Mouse (Mus musculus) liver, embryonic 16.5 days (tissue): ENCODE results near the gene Trim3. TPM values are rescaled to one million over a fixed set of nuclear protein-coding genes. Genes with fewer than 3 reads are reported as not detected.

Source experiments
- ATAC-seq: fragments of 200-750 bp; cut with Nextera tagmentation; 2 replicates; pipeline ENCODE4 v1.8.0; 2017; ENCODE audit warnings: low read depth, mild to moderate bottlenecking, moderate number of reproducible peaks, moderate library complexity
- H3K27ac ChIP-seq: fragments of 300-500 bp; sonication (generic); 2 replicates; pipeline ENCODE4 v1.5.1; 2014; ENCODE audit warnings: mild to moderate bottlenecking, low read length
- H3K27me3 ChIP-seq: fragments of 300-500 bp; sonication (generic); 2 replicates; pipeline ENCODE4 v1.6.1; 2014; ENCODE audit warnings: low read depth, low read length, mixed read lengths; ENCODE audit not compliant: control insufficient read depth, insufficient read depth
- H3K36me3 ChIP-seq: fragments of 300-500 bp; sonication (generic); 2 replicates; pipeline ENCODE4 v1.6.1; 2014; ENCODE audit warnings: mild to moderate bottlenecking; ENCODE audit not compliant: control insufficient read depth, insufficient read depth
- H3K4me1 ChIP-seq: fragments of 300-500 bp; sonication (generic); 2 replicates; pipeline ENCODE4 v1.6.1; 2014; ENCODE audit warnings: low read depth, low read length, mixed read lengths; ENCODE audit not compliant: control insufficient read depth
- H3K4me2 ChIP-seq: fragments of 300-500 bp; sonication (generic); 2 replicates; pipeline ENCODE4 v1.6.1; 2014; ENCODE audit warnings: low read depth, low read length, mixed read lengths
- H3K4me3 ChIP-seq: fragments of 300-500 bp; sonication (generic); 2 replicates; pipeline ENCODE4 v1.5.1; 2014; ENCODE audit warnings: low read depth, mild to moderate bottlenecking, low read length
- H3K9ac ChIP-seq: fragments of 300-500 bp; sonication (generic); 2 replicates; pipeline ENCODE4 v1.6.1; 2014; ENCODE audit warnings: low read depth, low read length
- H3K9me3 ChIP-seq: fragments of 300-500 bp; sonication (generic); replicated peaks from 2 replicates; pipeline ENCODE4 v1.6.1; 2016; ENCODE audit warnings: low read length; ENCODE audit not compliant: control insufficient read depth
- WGBS: fragments of 180-500 bp; shearing (Covaris S2); extraction: QIAGEN DNeasy Blood & Tissue Kit; methylation state at CpG from one replicate; pipeline ENCODE4 v1.1.7; 2014; ENCODE audit not compliant: insufficient replicate concordance; 5-methylcytosine and 5-hydroxymethylcytosine counted together
- polyA plus RNA-seq: library from polyadenylated mRNA; unstranded; fragments of >200 nt; fragmentation: Nextera tagmentation; extraction: Ambion mirVana; gene quantifications from 2 replicates; pipeline ENCODE4 v1.2.1, GENCODE M21; 2015

Trim3 gene
- polyA plus RNA-seq, 1 experiment from 2014 or later = 4.6 TPM

DNA sequence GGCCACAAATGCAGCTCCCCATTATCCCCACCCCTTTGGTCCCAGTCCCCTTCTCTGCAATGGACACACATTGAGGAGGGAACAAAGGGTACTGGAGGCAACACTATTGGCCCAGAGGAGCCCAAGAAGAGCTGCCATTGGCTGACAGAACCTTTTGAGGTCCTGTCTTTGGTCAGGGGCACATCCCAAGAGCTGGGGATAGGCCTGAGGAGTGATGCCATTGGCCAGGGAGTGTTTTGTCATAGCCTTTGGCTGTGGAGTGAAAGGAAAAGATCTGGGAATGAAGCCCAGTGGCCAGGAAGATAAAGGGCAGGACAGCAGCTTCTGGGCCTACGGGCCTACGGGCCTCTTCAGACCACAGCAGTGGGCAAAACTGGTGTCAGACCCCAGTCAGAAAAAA lies 2.4 kb upstream of the Trim3 start:
- Histone ChIP-seq H3K4me1 (peaks cover 20% of the 10 kb centered on the region), H3K9me3 (no peaks in the 10 kb centered on the region), H3K4me2 (no peak overlapping the region), H3K4me3 (no peak overlapping the region), H3K27me3 (peaks cover 6% of the 10 kb centered on the region), H3K9ac (no peak overlapping the region), H3K36me3 (no peaks in the 10 kb centered on the region), H3K27ac (no peak overlapping the region)
- ATAC-seq = no peak
- WGBS = 69% methylated on average over 2 of the region's 2 CpGs

DNA sequence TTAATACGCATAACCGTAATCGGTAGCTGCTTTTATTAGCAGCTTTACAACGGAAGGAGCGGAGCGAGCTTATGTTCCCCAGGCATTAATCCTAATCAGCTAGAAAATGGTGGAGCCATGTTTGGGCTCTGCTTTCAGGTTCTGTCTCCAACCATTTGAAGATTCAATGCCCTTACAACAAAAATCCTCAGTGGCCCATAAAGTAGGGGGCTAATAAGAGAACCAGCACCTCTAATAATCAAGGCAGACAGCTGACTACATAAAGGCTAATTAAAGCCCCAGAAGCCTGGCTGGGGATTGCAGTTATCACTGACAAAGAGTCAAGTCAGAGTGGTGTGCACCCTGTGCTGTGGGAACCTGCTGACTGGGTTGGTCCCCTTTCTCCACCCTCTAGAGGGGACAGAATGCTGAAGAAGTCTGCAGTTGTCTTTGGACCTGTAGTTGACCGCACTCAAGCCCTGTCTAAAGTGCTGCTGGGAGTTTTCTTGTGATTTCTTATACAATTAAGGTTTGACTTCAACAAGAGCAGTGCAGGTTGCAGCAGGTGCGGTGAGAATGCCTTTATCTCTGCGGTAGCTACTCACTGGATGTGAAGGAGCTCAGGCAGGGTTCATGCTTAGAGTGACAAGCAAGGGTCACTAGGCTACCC lies 1.0 kb upstream of the Trim3 start:
- Histone ChIP-seq H3K9ac (no peak overlapping the region), H3K36me3 (no peaks in the 10 kb centered on the region), H3K9me3 (no peaks in the 10 kb centered on the region), H3K4me3 (peak overlapping the region; percentile 73), H3K4me1 (peaks cover 14% of the 10 kb centered on the region), H3K27ac (no peak overlapping the region), H3K4me2 (peak overlapping the region; percentile 93), H3K27me3 (peaks cover 6% of the 10 kb centered on the region)
- 55% methylated on average over 9 of the region's 9 CpGs for WGBS
- no peak for ATAC-seq

DNA sequence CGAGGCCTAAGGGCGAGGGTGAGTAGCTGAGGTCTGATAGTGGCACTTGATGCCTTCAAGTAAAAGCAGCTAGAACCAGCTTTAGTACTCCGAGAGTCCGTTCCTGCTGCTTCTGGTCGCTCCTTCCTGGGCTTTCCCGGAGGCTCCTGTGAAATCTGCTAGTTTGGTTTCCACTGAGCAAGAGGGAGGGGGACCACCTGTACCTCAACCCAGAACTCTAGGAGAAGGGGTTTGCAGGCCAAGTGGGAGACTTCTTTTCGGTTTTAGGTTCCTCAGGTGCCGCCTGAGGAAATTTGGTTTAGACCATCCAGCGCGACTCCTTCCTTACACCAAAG lies 397 bp upstream of the Trim3 start:
- peaks cover 6% of the 10 kb centered on the region for H3K27me3 ChIP-seq
- H3K9ac ChIP-seq = peak overlapping the region; percentile 66
- no peak overlapping the region for H3K27ac ChIP-seq
- H3K4me2 ChIP-seq = peak overlapping the region; percentile 93
- H3K36me3 ChIP-seq = no peaks in the 10 kb centered on the region
- ATAC-seq = no peak
- H3K4me1 ChIP-seq = peaks cover 11% of the 10 kb centered on the region
- H3K9me3 ChIP-seq = no peaks in the 10 kb centered on the region
- 4% methylated on average over 10 of the region's 10 CpGs for WGBS
- peak overlapping the region; percentile 73 for H3K4me3 ChIP-seq

DNA sequence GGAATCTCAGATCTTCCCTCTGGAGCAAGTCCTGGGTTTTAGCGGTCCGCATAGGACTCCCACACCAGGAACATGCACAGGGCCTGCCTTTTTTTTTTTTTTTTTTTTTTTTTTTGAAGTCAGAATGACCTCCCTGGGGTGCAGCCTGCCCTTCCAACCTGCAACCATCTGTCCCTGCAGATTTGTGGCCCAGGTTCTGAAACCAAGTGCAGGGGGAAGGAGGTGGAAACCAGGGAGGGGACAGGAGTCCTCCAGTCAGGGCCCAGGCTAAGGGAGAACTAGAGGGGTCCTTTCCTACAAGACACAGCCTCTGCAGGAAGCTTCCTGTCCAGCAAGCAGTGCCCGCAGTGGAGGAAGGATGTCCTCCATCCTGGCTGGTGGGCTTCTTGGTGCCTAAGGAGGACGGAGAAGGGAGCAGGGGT lies 809 bp downstream of the Trim3 start:
- ATAC-seq = no peak

DNA sequence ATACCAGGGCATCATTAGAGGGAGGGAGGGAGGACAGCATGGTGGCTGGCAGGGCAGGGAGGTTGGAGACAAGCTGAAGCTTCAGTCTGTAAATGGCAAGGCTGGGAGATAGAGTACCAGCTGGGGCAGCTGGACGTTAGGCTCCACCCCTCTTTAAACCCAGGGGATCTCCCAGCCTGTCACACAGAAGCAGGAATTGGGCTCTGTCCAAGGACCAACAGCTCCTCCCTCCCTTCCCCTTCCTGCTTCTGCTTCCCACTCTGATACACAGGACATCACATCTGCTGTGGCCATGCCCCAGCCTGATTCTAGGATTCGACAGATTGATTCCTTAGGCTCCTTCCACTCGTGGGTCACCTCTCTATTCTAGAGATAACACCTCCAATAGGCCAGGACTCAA lies 4.7 kb downstream of the Trim3 start:
- Histone ChIP-seq H3K4me1 (peaks cover 1% of the 10 kb centered on the region; the same call in 1 of the 2 replicates), H3K27me3 (peaks cover 6% of the 10 kb centered on the region), H3K4me2 (no peak overlapping the region), H3K9ac (no peak overlapping the region), H3K36me3 (no peaks in the 10 kb centered on the region), H3K9me3 (no peaks in the 10 kb centered on the region), H3K27ac (no peak overlapping the region), H3K4me3 (no peak overlapping the region)
- WGBS = 13% methylated on average over 3 of the region's 3 CpGs
- 0 out of 2 replicates have a peak, but pooled peaks have one; percentile 10 for ATAC-seq

More for the DNA sequence above, 809 bp downstream of the Trim3 start:
- peak overlapping the region; percentile 73 for H3K4me3 ChIP-seq
- 29% methylated on average over 4 of the region's 4 CpGs for WGBS
- H3K4me1 ChIP-seq = peaks cover 11% of the 10 kb centered on the region
- H3K27ac ChIP-seq = no peak overlapping the region
- H3K9ac ChIP-seq = no peak overlapping the region
- peaks cover 6% of the 10 kb centered on the region for H3K27me3 ChIP-seq
- no peaks in the 10 kb centered on the region for H3K36me3 ChIP-seq
- H3K9me3 ChIP-seq = no peaks in the 10 kb centered on the region
- H3K4me2 ChIP-seq = peak overlapping the region; percentile 93

DNA sequence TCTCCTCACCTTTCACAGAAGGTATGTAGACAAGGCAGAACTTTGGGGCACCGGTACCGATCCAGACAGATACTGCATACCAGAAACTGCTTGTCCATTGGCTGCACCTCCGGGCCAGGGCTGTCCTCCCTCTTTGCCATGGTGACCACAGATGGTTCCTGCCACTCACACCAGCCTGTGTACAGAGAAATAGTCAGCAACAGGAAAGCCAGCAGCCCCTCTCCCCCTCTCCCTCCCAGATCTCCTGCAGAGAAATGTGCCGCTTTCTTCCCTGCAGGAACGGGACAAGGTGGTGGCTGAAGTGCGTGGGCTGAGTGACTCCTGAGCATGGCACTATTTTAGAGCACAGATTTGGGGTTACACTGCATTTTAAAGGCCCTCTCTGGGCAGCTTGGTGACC lies 8.0 kb downstream of the Trim3 start:
- ATAC-seq = no peak
- Histone ChIP-seq H3K36me3 (no peaks in the 10 kb centered on the region), H3K4me3 (no peak overlapping the region), H3K9ac (no peak overlapping the region), H3K27ac (no peak overlapping the region), H3K27me3 (no peaks in the 10 kb centered on the region), H3K4me2 (no peak overlapping the region), H3K9me3 (no peaks in the 10 kb centered on the region), H3K4me1 (no peaks in the 10 kb centered on the region)
- WGBS = 76% methylated on average over 6 of the region's 6 CpGs

DNA sequence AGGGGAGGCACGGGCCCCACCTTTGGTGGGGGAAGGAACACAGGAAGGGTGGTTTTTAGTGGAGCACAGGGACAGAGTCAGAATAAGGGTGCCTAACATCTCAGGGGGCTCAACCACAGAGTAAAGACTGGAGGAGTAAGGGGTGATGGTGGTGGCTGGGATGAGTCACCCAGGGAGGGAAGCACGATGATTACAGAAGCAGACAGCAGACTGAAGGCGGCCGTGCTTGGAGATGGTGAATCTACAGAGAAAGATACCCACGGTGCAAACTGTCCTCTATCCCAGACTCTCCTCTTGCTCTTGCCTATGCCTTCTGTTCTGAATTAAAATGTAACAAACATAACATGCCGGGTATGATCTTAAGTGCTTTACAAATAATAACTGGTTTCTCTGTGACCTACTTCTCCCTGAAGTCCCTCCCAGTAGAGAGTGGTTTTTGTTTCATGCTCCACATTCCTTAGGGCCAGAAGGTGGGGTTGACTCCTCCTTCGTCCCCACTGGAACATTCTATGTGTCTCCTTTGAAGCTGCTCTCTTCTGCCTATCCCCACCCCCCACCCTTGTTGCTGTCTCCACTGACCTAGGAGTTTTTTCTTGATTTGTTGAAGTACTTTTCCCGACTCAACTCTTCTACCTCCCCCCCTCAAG lies 11.6 kb downstream of the Trim3 start:
- no peak overlapping the region for H3K4me3 ChIP-seq
- no peaks in the 10 kb centered on the region for H3K36me3 ChIP-seq
- WGBS = 65% methylated on average over 8 of the region's 8 CpGs
- H3K27ac ChIP-seq = no peak overlapping the region
- no peaks in the 10 kb centered on the region for H3K9me3 ChIP-seq
- H3K9ac ChIP-seq = no peak overlapping the region
- ATAC-seq = no peak
- H3K4me2 ChIP-seq = no peak overlapping the region
- no peaks in the 10 kb centered on the region for H3K4me1 ChIP-seq
- no peaks in the 10 kb centered on the region for H3K27me3 ChIP-seq

DNA sequence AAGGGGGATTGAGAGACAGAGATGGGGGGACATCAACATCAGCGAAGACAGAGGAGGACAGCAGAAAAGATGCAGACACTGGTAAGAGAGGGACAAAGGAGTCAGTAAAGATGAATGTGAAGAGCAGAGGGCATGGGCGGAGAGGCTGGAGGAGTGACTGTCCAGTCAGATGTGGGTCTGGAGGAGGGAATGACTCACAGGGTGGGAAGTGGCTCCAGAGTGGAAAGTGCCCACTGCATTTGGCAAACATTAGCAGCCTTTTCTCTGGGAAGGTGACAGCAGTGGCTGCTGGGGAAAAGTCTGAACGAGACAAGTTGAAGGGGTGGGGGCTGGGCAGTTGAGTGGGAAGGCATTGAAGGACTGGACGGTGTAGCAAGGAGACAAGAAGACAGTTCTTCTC lies 12.3 kb downstream of the Trim3 start:
- Histone ChIP-seq H3K27me3 (no peaks in the 10 kb centered on the region), H3K9ac (no peak overlapping the region), H3K9me3 (no peaks in the 10 kb centered on the region), H3K4me3 (no peak overlapping the region), H3K4me1 (no peaks in the 10 kb centered on the region), H3K36me3 (no peaks in the 10 kb centered on the region), H3K4me2 (no peak overlapping the region), H3K27ac (no peak overlapping the region)
- ATAC-seq = no peak
- WGBS = 65% methylated on average over 4 of the region's 4 CpGs

DNA sequence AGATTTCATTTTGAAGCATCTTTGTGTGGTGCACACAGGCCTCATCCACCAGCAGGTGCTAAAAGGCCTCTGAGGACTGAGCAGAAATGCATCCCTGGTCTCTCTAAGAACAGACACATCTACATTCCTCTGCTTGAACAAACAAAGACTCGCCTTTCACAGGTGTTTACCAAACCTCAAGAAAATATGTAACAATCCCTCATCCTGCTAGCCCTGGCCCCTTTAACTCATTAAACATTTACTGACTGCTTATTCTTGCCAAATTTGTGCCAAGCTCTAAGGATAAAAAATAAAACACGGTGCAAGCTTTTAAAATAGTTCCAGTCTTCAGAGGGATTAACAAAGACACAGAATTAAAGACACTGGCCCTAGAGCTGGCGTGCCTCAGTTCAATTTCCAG lies 13.7 kb downstream of the Trim3 start:
- Histone ChIP-seq H3K36me3 (no peaks in the 10 kb centered on the region; the same call in 1 of the 2 replicates), H3K9ac (no peak overlapping the region), H3K27me3 (no peaks in the 10 kb centered on the region), H3K4me2 (no peak overlapping the region), H3K9me3 (no peaks in the 10 kb centered on the region), H3K4me1 (no peaks in the 10 kb centered on the region), H3K4me3 (no peak overlapping the region), H3K27ac (no peak overlapping the region)
- 59% methylated on average over 3 of the region's 3 CpGs for WGBS
- ATAC-seq = no peak
